Mouse (Mus musculus): Measurements from ENCODE around the gene Hmg20b.

GRCm38 (mm10) chr10:81303761-81304160, 46.5 kb downstream of the Hmg20b start:
- TF ChIP-seq CTCF (conservative IDR thresholded peaks at IDR 0.05; ENCODE audit: low read length), result no peak
- TF ChIP-seq NANOG (IDR thresholded peaks at IDR 0.05; ENCODE audit: borderline replicate concordance, low read length), result no peak
- no peak for TF ChIP-seq POU5F1 (IDR thresholded peaks at IDR 0.05; ENCODE audit: borderline replicate concordance, low read length)

Measured in E14TG2a.4 (cell line).